Mouse (Mus musculus) lung, embryonic 16.5 days (tissue): ENCODE results near the gene Gm47959. TPM values are rescaled to one million over a fixed set of nuclear protein-coding genes. Genes with fewer than 3 reads are reported as not detected.

Experiments used
- ATAC-seq: fragments of 200-750 bp; cut with Nextera tagmentation; 2 replicates; pipeline ENCODE4 v1.8.0; 2017; ENCODE audit warnings: low read depth, mild to moderate bottlenecking, moderate library complexity
- H3K27ac ChIP-seq: fragments of 300-500 bp; sonication (generic); 2 replicates; pipeline ENCODE4 v1.5.1; 2014; ENCODE audit warnings: mild to moderate bottlenecking, control low read depth, low read length
- H3K27me3 ChIP-seq: fragments of 300-500 bp; sonication (generic); 2 replicates; pipeline ENCODE4 v1.6.1; 2014; ENCODE audit warnings: low read depth, low read length, mixed read lengths; ENCODE audit not compliant: control insufficient read depth, insufficient read depth
- H3K36me3 ChIP-seq: fragments of 300-500 bp; sonication (generic); 2 replicates; pipeline ENCODE4 v1.6.1; 2014; ENCODE audit warnings: low read length; ENCODE audit not compliant: control insufficient read depth, insufficient read depth
- H3K4me1 ChIP-seq: fragments of 300-500 bp; sonication (generic); replicated peaks from 2 replicates; pipeline ENCODE4 v1.6.1; 2014; ENCODE audit warnings: low read length, mixed read lengths; ENCODE audit not compliant: control insufficient read depth, insufficient read depth
- H3K4me2 ChIP-seq: fragments of 300-500 bp; sonication (generic); 2 replicates; pipeline ENCODE4 v1.6.1; 2014; ENCODE audit warnings: low read depth, low read length, control low read depth
- H3K4me3 ChIP-seq: fragments of 300-500 bp; sonication (generic); 2 replicates; pipeline ENCODE4 v1.5.1; 2014; ENCODE audit warnings: mild to moderate bottlenecking, low read length, control low read depth
- H3K9ac ChIP-seq: fragments of 300-500 bp; sonication (generic); 2 replicates; pipeline ENCODE4 v1.6.1; 2014; ENCODE audit warnings: low read length, control low read depth
- H3K9me3 ChIP-seq: fragments of 300-500 bp; sonication (generic); 2 replicates; pipeline ENCODE4 v1.6.1; 2016; ENCODE audit warnings: low read length; ENCODE audit not compliant: control insufficient read depth
- WGBS: fragments of 180-500 bp; shearing (Covaris S2); extraction: QIAGEN DNeasy Blood & Tissue Kit; methylation state at CpG from one replicate; pipeline ENCODE4 v1.1.7; 2014; 5-methylcytosine and 5-hydroxymethylcytosine counted together
- polyA plus RNA-seq: library from polyadenylated mRNA; unstranded; fragments of >200 nt; fragmentation: Nextera tagmentation; extraction: Ambion mirVana; gene quantifications from 2 replicates; pipeline ENCODE4 v1.2.1, GENCODE M21; 2015

Gm47959 gene
- polyA plus RNA-seq, 1 experiment from 2014 or later, result not detected

GRCm38 (mm10) chr1:82986738-82987137 lies 13.6 kb upstream of the Gm47959 start:
- Histone ChIP-seq H3K9me3 (peaks cover 5% of the 10 kb centered on the region), H3K4me1 (no peaks in the 10 kb centered on the region), H3K9ac (no peak overlapping the region), H3K27me3 (no peaks in the 10 kb centered on the region), H3K4me3 (no peak overlapping the region), H3K4me2 (no peak overlapping the region), H3K27ac (no peak overlapping the region), H3K36me3 (no peaks in the 10 kb centered on the region)
- 84% methylated on average over 6 of the region's 6 CpGs for WGBS
- ATAC-seq, result no peak

- H3K4me3 ChIP-seq, result no peak overlapping the region
- no peaks in the 10 kb centered on the region for H3K27me3 ChIP-seq
- WGBS, result 22% methylated on average over 4 of the region's 4 CpGs
- 0 out of 2 replicates have a peak, but pooled peaks have one; percentile 34 for ATAC-seq
- H3K36me3 ChIP-seq, result no peaks in the 10 kb centered on the region
- no peaks in the 10 kb centered on the region for H3K4me1 ChIP-seq
- H3K9me3 ChIP-seq, result peaks cover 5% of the 10 kb centered on the region
- H3K4me2 ChIP-seq, result no peak overlapping the region
- no peak overlapping the region for H3K9ac ChIP-seq
- H3K27ac ChIP-seq, result no peak overlapping the region
These were observed 12.7 kb upstream of the Gm47959 start for GRCm38 (mm10) chr1:82987530-82988198.

GRCm38 (mm10) chr1:82991062-82991461 lies 9.3 kb upstream of the Gm47959 start:
- Histone ChIP-seq H3K4me3 (no peak overlapping the region), H3K4me1 (no peaks in the 10 kb centered on the region), H3K27ac (no peak overlapping the region), H3K9ac (no peak overlapping the region), H3K36me3 (no peaks in the 10 kb centered on the region), H3K4me2 (no peak overlapping the region), H3K27me3 (no peaks in the 10 kb centered on the region), H3K9me3 (no peaks in the 10 kb centered on the region)
- ATAC-seq, result no peak
- WGBS, result 60% methylated on average over 4 of the region's 4 CpGs

DNA sequence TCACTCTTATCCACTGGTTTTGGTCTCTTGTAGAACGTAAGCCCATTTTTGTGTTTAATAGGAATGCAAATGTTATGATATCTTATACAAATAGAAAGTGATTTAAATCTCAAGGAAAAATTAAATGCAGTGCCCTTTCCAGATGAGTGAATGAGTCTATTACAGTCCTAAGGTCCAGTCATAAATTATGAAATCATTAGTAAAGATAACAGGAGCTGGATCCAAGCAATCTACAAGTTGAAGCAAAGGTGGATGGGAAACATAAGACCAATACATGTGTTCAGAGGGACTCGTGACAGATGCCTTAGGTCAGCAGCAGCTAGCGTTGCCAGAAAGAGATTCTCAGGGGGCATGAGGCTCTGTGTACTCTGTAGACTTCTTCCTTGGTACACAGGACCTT lies 8.8 kb upstream of the Gm47959 start:
- no peak for ATAC-seq
- Histone ChIP-seq H3K36me3 (no peaks in the 10 kb centered on the region), H3K4me3 (no peak overlapping the region), H3K27ac (no peak overlapping the region), H3K4me2 (no peak overlapping the region), H3K9me3 (no peaks in the 10 kb centered on the region), H3K27me3 (no peaks in the 10 kb centered on the region), H3K4me1 (no peaks in the 10 kb centered on the region), H3K9ac (no peak overlapping the region)
- 71% methylated on average over 3 of the region's 3 CpGs for WGBS

- H3K4me1 ChIP-seq, result no peaks in the 10 kb centered on the region
- H3K4me2 ChIP-seq, result no peak overlapping the region
- ATAC-seq, result no peak
- no peaks in the 10 kb centered on the region for H3K9me3 ChIP-seq
- 86% methylated on average over 6 of the region's 6 CpGs for WGBS
- no peak overlapping the region for H3K9ac ChIP-seq
- no peaks in the 10 kb centered on the region for H3K27me3 ChIP-seq
- H3K36me3 ChIP-seq, result no peaks in the 10 kb centered on the region
- no peak overlapping the region for H3K27ac ChIP-seq
- no peak overlapping the region for H3K4me3 ChIP-seq
These were observed 8.3 kb upstream of the Gm47959 start for GRCm38 (mm10) chr1:82992093-82992492.

DNA sequence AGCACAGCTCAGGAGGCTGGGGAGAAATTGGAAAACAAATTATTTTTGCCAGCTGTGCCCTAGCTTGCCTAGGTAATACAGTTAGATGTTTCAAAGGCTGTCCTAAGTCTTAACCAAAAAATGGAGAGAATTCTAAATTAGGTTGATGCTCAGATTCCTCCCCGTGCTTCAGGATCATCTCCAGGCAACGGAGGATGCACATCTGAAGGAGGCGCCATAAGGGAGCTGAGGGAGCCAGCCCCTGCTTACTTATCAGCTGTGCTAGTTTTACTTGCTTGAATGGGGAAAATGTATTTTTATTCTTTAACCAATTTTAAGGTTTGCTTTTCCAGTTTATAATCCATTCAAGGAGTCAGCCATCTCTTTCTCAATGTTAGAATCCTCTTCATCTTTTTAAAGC lies 6.4 kb upstream of the Gm47959 start:
- Histone ChIP-seq H3K9ac (no peak overlapping the region), H3K27ac (no peak overlapping the region), H3K27me3 (no peaks in the 10 kb centered on the region), H3K4me3 (no peak overlapping the region), H3K4me1 (no peaks in the 10 kb centered on the region), H3K4me2 (no peak overlapping the region), H3K9me3 (no peaks in the 10 kb centered on the region), H3K36me3 (no peaks in the 10 kb centered on the region)
- WGBS, result 84% methylated on average over 3 of the region's 3 CpGs
- ATAC-seq, result no peak

DNA sequence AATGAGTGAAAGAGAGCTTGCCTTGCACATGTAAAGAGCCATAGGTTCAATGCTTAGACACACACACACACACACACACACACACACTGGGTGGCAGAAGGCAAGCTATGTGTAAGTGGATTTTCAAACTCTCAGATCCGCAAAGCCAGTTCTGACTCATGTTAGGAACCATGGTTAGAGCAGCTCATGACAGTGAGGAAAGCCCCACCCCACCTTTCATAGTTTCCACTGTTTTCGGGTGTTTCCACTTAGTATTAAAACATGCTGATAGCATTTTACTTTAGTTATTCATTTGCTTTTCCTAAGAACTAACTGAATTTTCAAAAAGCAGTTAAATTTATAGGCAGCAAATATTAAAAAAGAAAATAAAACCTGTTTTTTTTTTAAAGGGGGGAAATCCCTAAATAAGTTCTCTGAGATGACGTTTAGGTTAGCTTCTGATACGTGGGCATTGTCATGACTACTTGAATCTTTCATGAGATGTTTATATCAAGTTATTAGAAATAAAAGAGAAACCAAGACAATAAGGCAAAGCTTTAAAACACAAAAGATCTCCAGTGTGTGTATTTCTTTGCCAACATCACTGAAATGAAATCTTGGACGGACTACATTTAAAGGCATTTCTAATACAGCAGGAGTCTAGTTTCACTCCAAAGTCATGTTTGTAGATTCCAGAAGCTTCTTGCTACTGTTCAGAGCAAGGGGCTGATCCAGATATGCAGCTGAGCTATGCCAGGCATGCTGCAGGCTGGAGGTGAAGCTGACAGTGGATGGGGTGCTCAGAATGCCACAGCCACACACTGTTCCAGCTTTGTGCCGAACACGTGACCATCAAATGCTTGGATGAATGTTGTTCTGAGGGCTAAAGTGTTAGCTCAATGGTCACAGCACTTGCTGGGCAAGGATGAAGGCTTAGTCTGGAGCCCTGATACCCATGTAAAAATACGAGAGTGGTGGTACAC lies 6.2 kb downstream of the Gm47959 start:
- Histone ChIP-seq H3K36me3 (no peaks in the 10 kb centered on the region), H3K9ac (no peak overlapping the region), H3K27ac (no peak overlapping the region), H3K9me3 (no peaks in the 10 kb centered on the region), H3K27me3 (no peaks in the 10 kb centered on the region), H3K4me2 (no peak overlapping the region), H3K4me3 (no peak overlapping the region), H3K4me1 (no peaks in the 10 kb centered on the region)
- ATAC-seq, result no peak
- 60% methylated on average over 8 of the region's 8 CpGs for WGBS

- no peaks in the 10 kb centered on the region for H3K27me3 ChIP-seq
- H3K4me3 ChIP-seq, result no peak overlapping the region
- ATAC-seq, result no peak
- no peaks in the 10 kb centered on the region for H3K4me1 ChIP-seq
- WGBS, result 57% methylated on average over 6 of the region's 6 CpGs
- no peak overlapping the region for H3K27ac ChIP-seq
- no peak overlapping the region for H3K4me2 ChIP-seq
- H3K9me3 ChIP-seq, result no peaks in the 10 kb centered on the region
- no peak overlapping the region for H3K9ac ChIP-seq
- H3K36me3 ChIP-seq, result no peaks in the 10 kb centered on the region
These were observed 7.1 kb downstream of the Gm47959 start for GRCm38 (mm10) chr1:83007471-83007870.

GRCm38 (mm10) chr1:83014477-83014876 lies 14.1 kb downstream of the Gm47959 start:
- H3K27ac ChIP-seq, result no peak overlapping the region
- H3K4me1 ChIP-seq, result no peaks in the 10 kb centered on the region
- WGBS, result 92% methylated on average over 3 of the region's 3 CpGs
- no peak overlapping the region for H3K4me2 ChIP-seq
- no peaks in the 10 kb centered on the region for H3K36me3 ChIP-seq
- no peaks in the 10 kb centered on the region for H3K27me3 ChIP-seq
- no peaks in the 10 kb centered on the region for H3K9me3 ChIP-seq
- no peak overlapping the region for H3K4me3 ChIP-seq
- ATAC-seq, result no peak
- H3K9ac ChIP-seq, result no peak overlapping the region
